19 mouse cellular contexts compared by ENCODE assay signal in the genomic region with DNA sequence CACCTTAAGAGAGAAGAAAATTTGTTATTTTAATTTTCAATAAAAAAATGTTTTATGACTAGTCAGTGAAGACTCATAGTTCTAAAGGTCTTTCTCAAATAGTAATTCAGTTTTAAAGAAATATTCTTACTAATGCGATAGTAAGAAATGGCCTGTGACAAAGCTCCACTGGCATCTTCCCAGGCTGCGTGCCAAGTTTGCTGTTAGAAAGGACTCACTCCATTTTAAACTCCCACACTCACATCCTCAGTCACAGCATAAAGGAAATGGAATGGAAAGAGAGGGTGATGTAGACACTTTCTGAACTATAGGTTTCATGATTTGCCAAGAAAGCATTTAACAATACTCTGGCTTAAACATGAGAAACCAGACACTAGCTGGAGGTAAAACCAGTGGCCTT.
DNase-seq lines count a peak whose midpoint lies in the region; ATAC-seq and TF ChIP-seq lines count a peak whose summit lies in the region.
"Had no signal": no experiment of that assay in that cellular context is flagged by ENCODE, and none has a peak within 500 bp of the region (broad histone marks: within the 10 kb centered on the region; RNA-seq: fewer than 3 reads in every experiment).

No protein-coding gene starts in this region.

- no peak for ATAC-seq in liver, embryonic 11.5 days (replicated peaks; ENCODE audit: low FRiP score)
- ATAC-seq: forebrain, embryonic 13.5 days; hindbrain, embryonic 16.5 days; midbrain, embryonic 16.5 days had no signal

- peak; percentile 5 to 11 for DNase-seq in cerebellum, postnatal 10 days
- no peak for DNase-seq in cerebellum, adult 9-11 months
- peak; percentile 37 for DNase-seq in right cerebral cortex, adult 18-20 months
- DNase-seq in right cerebral cortex, postnatal 4 days, result no peak
- DNase-seq in left cerebral cortex, adult 2 months (ENCODE audit: extremely low spot score in 1 of 2, low spot score in 2 of 2), result peak; percentile 12 to 28
- no peak for DNase-seq in liver, embryonic 11.5 days (ENCODE audit: low spot score)
- DNase-seq in embryo, embryonic 9.5 days (ENCODE audit: extremely low spot score), result no peak
- DNase-seq: B cell, adult 2 months; cerebellum, adult 2 months; kidney, adult 11 months; kidney, postnatal 14 days; liver; lung, adult 18-20 months; lung, postnatal 36 days; thymus, postnatal 25 days had no signal

- H3K27me3 ChIP-seq in liver, embryonic 11.5 days (replicated peaks; ENCODE audit: control insufficient read depth, insufficient read depth, low read length), result no peaks in the 10 kb centered on the region
- H3K27me3 ChIP-seq: forebrain, embryonic 13.5 days had no signal

- no peaks in the 10 kb centered on the region for H3K4me1 ChIP-seq in liver, embryonic 11.5 days (replicated peaks; ENCODE audit: control insufficient read depth, insufficient read depth, low read length)
- H3K4me1 ChIP-seq: forebrain, embryonic 13.5 days had no signal

- H3K36me3 ChIP-seq in liver, embryonic 11.5 days (ENCODE audit: control insufficient read depth, insufficient read depth, low read length), result no peaks in the 10 kb centered on the region

- TF ChIP-seq CTCF in left cerebral cortex, adult 2 months (IDR thresholded peaks at IDR 0.05), result no peak

- no peaks in the 10 kb centered on the region for H3K9me3 ChIP-seq in liver, embryonic 11.5 days (ENCODE audit: control insufficient read depth, low read length)
- H3K9me3 ChIP-seq: forebrain, embryonic 13.5 days had no signal

- no peak overlapping the region for H3K4me3 ChIP-seq in left cerebral cortex, adult 2 months
- H3K4me3 ChIP-seq in liver, embryonic 11.5 days (ENCODE audit: low read depth, low read length), result no peak overlapping the region
- H3K4me3 ChIP-seq: erythroblast, embryonic 14.5 days; forebrain, embryonic 13.5 days had no signal

- intact Hi-C loops in left cerebral cortex, adult 2 months (cut with DNase I), result no loop called here

- WGBS in liver, embryonic 11.5 days, result 82% methylated on average over 2 of the region's 2 CpGs

- H3K9ac ChIP-seq in liver, embryonic 11.5 days (ENCODE audit: low read depth, low read length), result no peak overlapping the region
- H3K9ac ChIP-seq: forebrain, embryonic 13.5 days had no signal

- no peak overlapping the region for H3K4me2 ChIP-seq in liver, embryonic 11.5 days
- H3K4me2 ChIP-seq: forebrain, embryonic 13.5 days had no signal

- no peak overlapping the region for H3K27ac ChIP-seq in left cerebral cortex, adult 2 months
- H3K27ac ChIP-seq in liver, embryonic 11.5 days (ENCODE audit: low read depth, low read length), result no peak overlapping the region
- H3K27ac ChIP-seq: forebrain, embryonic 13.5 days had no signal

Comparison
In these comparisons a context has a peak if more than half of its experiments do, and no peak if none do; other contexts are left out.
1. DNase-seq: peak in cerebellum, postnatal 10 days (2 of 2), right cerebral cortex, adult 18-20 months (single experiment) and left cerebral cortex, adult 2 months (2 of 2); none in cerebellum, adult 9-11 months (single experiment), right cerebral cortex, postnatal 4 days (single experiment), liver, embryonic 11.5 days (single experiment) and embryo, embryonic 9.5 days (single experiment).